In genomic region chr6:106740244-106740825, GRCm38 (mm10) we compare ENCODE assay signal across 23 mouse cellular contexts. TPM values are rescaled to one million over a fixed set of nuclear protein-coding genes. Genes with fewer than 3 reads are reported as not detected.
A peak's percentile ranks its signal among the peaks of the same experiment; 100 is the strongest.
DNase-seq lines count a peak whose midpoint lies in the region; ATAC-seq and TF ChIP-seq lines count a peak whose summit lies in the region.
"Had no signal": no experiment of that assay in that cellular context is flagged by ENCODE, and none has a peak within 500 bp of the region (broad histone marks: within the 10 kb centered on the region; RNA-seq: fewer than 3 reads in every experiment).

No protein-coding gene starts in this region.

- peaks cover 29% of the 10 kb centered on the region for H3K79me2 ChIP-seq in CH12.LX (replicated peaks; ENCODE audit: control insufficient read depth, extremely low read depth, insufficient read depth, poor library complexity, severe bottlenecking)

- H3K27me3 ChIP-seq in CH12.LX (replicated peaks): no peaks in the 10 kb centered on the region
- H3K27me3 ChIP-seq in midbrain, embryonic 16.5 days (ENCODE audit: control insufficient read depth, insufficient read depth, low read depth, low read length): no peaks in the 10 kb centered on the region

- peak; percentile 53 for DNase-seq in heart, adult 11 months
- no peak for DNase-seq in heart, postnatal 25 days (ENCODE audit: low spot score)
- DNase-seq in CH12.LX (ENCODE audit: extremely low read depth): peak; percentile 45
- DNase-seq: adrenal gland, adult 2 months; adrenal gland, adult 8-10 months; adrenal gland, postnatal 10 days; adrenal gland, postnatal 14 days; adrenal gland, postnatal 25 days; adrenal gland, postnatal 36 days; B cell, adult 2 months; cerebellum, adult 11 months; cerebellum, adult 11-12 months; cerebellum, adult 18-20 months; cerebellum, adult 2 months had no signal

- H3K9me3 ChIP-seq in CH12.LX (replicated peaks; ENCODE audit: low read length): no peaks in the 10 kb centered on the region
- H3K9me3 ChIP-seq in midbrain, embryonic 16.5 days (replicated peaks; ENCODE audit: control insufficient read depth, low read length, poor library complexity, severe bottlenecking): no peaks in the 10 kb centered on the region
- H3K9me3 ChIP-seq: G1E had no signal

- TF ChIP-seq RAD21 in CH12.LX (IDR thresholded peaks at IDR 0.05; ENCODE audit: low read depth, low read length): no peak

- TF ChIP-seq CTCF in CH12.LX (conservative IDR thresholded peaks at IDR 0.05 in 1 of 2, IDR thresholded peaks at IDR 0.05 in 1 of 2; ENCODE audit: low read depth in 2 of 2, low read length in 2 of 2): no peak

- H3K27ac ChIP-seq in CH12.LX (ENCODE audit: insufficient read depth, low read depth): no peak overlapping the region
- no peak overlapping the region for H3K27ac ChIP-seq in midbrain, embryonic 16.5 days (ENCODE audit: low read length)

- H3K4me1 ChIP-seq in CH12.LX (ENCODE audit: control insufficient read depth in 1 of 2, insufficient read depth in 2 of 2): peaks cover 21 to 76% of the 10 kb centered on the region in 2 experiments
- H3K4me1 ChIP-seq in midbrain, embryonic 16.5 days (ENCODE audit: control insufficient read depth, insufficient read depth, low read length): no peaks in the 10 kb centered on the region

- H3K36me3 ChIP-seq in CH12.LX (replicated peaks in 1 of 2; ENCODE audit: control insufficient read depth in 1 of 2, insufficient read depth in 1 of 2, low read length in 1 of 2): peaks cover 46 to 63% of the 10 kb centered on the region in 2 experiments
- no peaks in the 10 kb centered on the region for H3K36me3 ChIP-seq in midbrain, embryonic 16.5 days (ENCODE audit: control insufficient read depth, insufficient read depth, low read length)
- H3K36me3 ChIP-seq: G1E had no signal

- peak; percentile 64 for TF ChIP-seq EP300 in CH12.LX (IDR thresholded peaks at IDR 0.05; ENCODE audit: low read length)

- dilution Hi-C loops in CH12.LX (cut with MboI; ENCODE audit: extremely low pct_ligation_motif_present, extremely low pct_unique_long_range_greater_than_20kb, low sequenced_read_pairs): no loop called here

- no peak overlapping the region for H3K9ac ChIP-seq in CH12.LX (ENCODE audit: insufficient read depth, low read depth)
- H3K9ac ChIP-seq in midbrain, embryonic 16.5 days (ENCODE audit: low read depth, low read length): no peak overlapping the region

- no peak for ATAC-seq in midbrain, embryonic 16.5 days
- ATAC-seq: activated CD4-positive, CD25-positive, alpha-beta regulatory T cell, adult 4 months; CD4-positive, CD25-positive, alpha-beta regulatory T cell, adult 4 months; Patski had no signal

- WGBS in midbrain, embryonic 16.5 days: 98% methylated on average over 1 of the region's 1 CpGs

- no peak for TF ChIP-seq POLR2A in CH12.LX (IDR thresholded peaks at IDR 0.05; ENCODE audit: low read depth, low read length)

- no peak overlapping the region for H3K4me3 ChIP-seq in CH12.LX (replicated peaks in 1 of 3; ENCODE audit: low read depth in 2 of 3, low read length in 2 of 3, poor library complexity in 1 of 3)
- no peak overlapping the region for H3K4me3 ChIP-seq in midbrain, embryonic 16.5 days (ENCODE audit: low read depth, low read length)

- intact Hi-C loops in heart, postnatal 25 days (cut with DNase I): no loop called here

- in situ Hi-C loops in CH12.LX (cut with MboI; ENCODE audit: low pct_ligation_motif_present, low pct_unique_long_range_greater_than_20kb, low sequenced_read_pairs): loop anchor here (5.0 kb wide), 1 partner anchor 37 kb away; no protein-coding TSS in a partner anchor

- H3K4me2 ChIP-seq in CH12.LX (ENCODE audit: insufficient read depth, low read depth, poor library complexity, severe bottlenecking): no peak overlapping the region
- H3K4me2 ChIP-seq in midbrain, embryonic 16.5 days (ENCODE audit: low read length): no peak overlapping the region

TF ChIP-seq in CH12.LX, 34 proteins besides CTCF, POLR2A, EP300 and RAD21:
- TF ChIP-seq SIN3A (IDR thresholded peaks at IDR 0.05; ENCODE audit: low read length) (peak; percentile 48; the same call in 1 of the 2 replicates), JUND (conservative IDR thresholded peaks at IDR 0.05; ENCODE audit: low read depth, low read length) (0 out of 2 replicates have a peak, but pooled peaks have one; percentile 11), TBP (conservative IDR thresholded peaks at IDR 0.05; ENCODE audit: low read depth, low read length) (no peak), PAX5 (IDR thresholded peaks at IDR 0.05; ENCODE audit: low read length) (no peak), MXI1 (IDR thresholded peaks at IDR 0.05; ENCODE audit: low read depth, low read length) (0 out of 2 replicates have a peak, but pooled peaks have one; percentile 35), ETS1 (conservative IDR thresholded peaks at IDR 0.05; ENCODE audit: low read depth, low read length) (peak; percentile 74), CHD2 (IDR thresholded peaks at IDR 0.05; ENCODE audit: low read length) (no peak), HCFC1 (IDR thresholded peaks at IDR 0.05; ENCODE audit: low read depth, low read length) (no peak), ZKSCAN1 (IDR thresholded peaks at IDR 0.05; ENCODE audit: borderline replicate concordance, low read depth, low read length) (no peak), E2F4 (IDR thresholded peaks at IDR 0.05; ENCODE audit: insufficient replicate concordance, low read depth, low read length) (no peak), MAFK (IDR thresholded peaks at IDR 0.05; ENCODE audit: insufficient replicate concordance, low read length) (no peak), SMC3 (IDR thresholded peaks at IDR 0.05; ENCODE audit: low read depth, low read length) (no peak), MEF2A (IDR thresholded peaks at IDR 0.05; ENCODE audit: borderline replicate concordance, low read depth, low read length) (peak; percentile 54; the same call in 1 of the 2 replicates), TCF12 (IDR thresholded peaks at IDR 0.05; ENCODE audit: low read depth, low read length) (peak; percentile 52; the same call in 1 of the 2 replicates), UBTF (IDR thresholded peaks at IDR 0.05; ENCODE audit: low read depth, low read length) (no peak), JUN (IDR thresholded peaks at IDR 0.05; ENCODE audit: insufficient read depth, low read depth, low read length) (0 out of 2 replicates have a peak, but pooled peaks have one; percentile 24), RCOR1 (conservative IDR thresholded peaks at IDR 0.05; ENCODE audit: low read depth, low read length) (no peak), ZMIZ1 (IDR thresholded peaks at IDR 0.05; ENCODE audit: low read depth, low read length) (no peak), ELF1 (IDR thresholded peaks at IDR 0.05; ENCODE audit: low read depth, low read length) (peak; percentile 38; the same call in 1 of the 2 replicates), USF2 (conservative IDR thresholded peaks at IDR 0.05; ENCODE audit: low read depth, low read length) (no peak), MAX (IDR thresholded peaks at IDR 0.05; ENCODE audit: low read length) (peak; percentile 73), POLR2AphosphoS2 (IDR thresholded peaks at IDR 0.05; ENCODE audit: low read depth, low read length) (no peak), BHLHE40 (IDR thresholded peaks at IDR 0.05; ENCODE audit: low read depth, low read length) (peak; percentile 40; the same call in 1 of the 2 replicates), MYC (IDR thresholded peaks at IDR 0.05; ENCODE audit: low read depth, low read length) (peak; percentile 86), IRF4 (IDR thresholded peaks at IDR 0.05; ENCODE audit: low read depth, low read length) (no peak), KAT2A (IDR thresholded peaks at IDR 0.05; ENCODE audit: insufficient replicate concordance, low read length) (no peak), MAZ (IDR thresholded peaks at IDR 0.05; ENCODE audit: low read depth, low read length) (no peak), ZNF384 (IDR thresholded peaks at IDR 0.05; ENCODE audit: low read depth, low read length) (peak; percentile 77), NRF1 (IDR thresholded peaks at IDR 0.05; ENCODE audit: low read depth, low read length) (no peak), CHD1 (IDR thresholded peaks at IDR 0.05; ENCODE audit: low read depth, low read length) (peak; percentile 61; the same call in 1 of the 2 replicates), GABPA (IDR thresholded peaks at IDR 0.05; ENCODE audit: insufficient replicate concordance, low read depth, low read length) (no peak), ZC3H11A (IDR thresholded peaks at IDR 0.05; ENCODE audit: low read depth, low read length) (no peak), NELFE (IDR thresholded peaks at IDR 0.05; ENCODE audit: low read depth, low read length) (no peak), USF1 (IDR thresholded peaks at IDR 0.05; ENCODE audit: low read depth, low read length) (no peak)

RNA-seq across cellular contexts. Expression of gene Il5ra, which starts 8.5 kb away (rescaled TPM):
- not detected for total RNA-seq in heart, postnatal 25 days (2021)
- 56.8 and 65.0 TPM in 2 replicates for total RNA-seq in CH12.LX (2012; rRNA removed)
- 119 and 138 TPM in 2 replicates for total RNA-seq in CH12.LX (2014; rRNA removed)
- polyA plus RNA-seq in CH12.LX (2012; ENCODE audit: insufficient read length, low read depth): 69.0 and 70.2 TPM in 2 replicates
- 0.17 TPM in 1 of 2 replicates, not detected in the other for polyA plus RNA-seq in midbrain, embryonic 16.5 days (2015; fragmentation: Nextera tagmentation; extraction: Ambion mirVana)
- total RNA-seq: adrenal gland, adult 18-20 months; adrenal gland, adult 2 months; adrenal gland, postnatal 25 days; adrenal gland, postnatal 36 days; adrenal gland, postnatal 4 days; MEL had no signal
- polyA plus RNA-seq: adrenal gland, adult 2 months; C2C12; cerebellum, adult 2 months had no signal

RNA-seq across cellular contexts. Expression of gene Trnt1, which starts 28.6 kb away (rescaled TPM):
- 10 to 100 TPM; 29.5 to 32.6 TPM for total RNA-seq in heart, postnatal 25 days (2021)
- total RNA-seq in CH12.LX (2012; rRNA removed): 106 and 155 TPM in 2 replicates
- total RNA-seq in CH12.LX (2014; rRNA removed): 239 and 286 TPM in 2 replicates
- polyA plus RNA-seq in CH12.LX (2012; ENCODE audit: insufficient read length, low read depth): 159 and 195 TPM in 2 replicates
- polyA plus RNA-seq in midbrain, embryonic 16.5 days (2015; fragmentation: Nextera tagmentation; extraction: Ambion mirVana): 61.2 and 68.3 TPM in 2 replicates

RNA-seq across cellular contexts. Expression of gene Crbn, which starts 59.5 kb away (rescaled TPM):
- total RNA-seq in heart, postnatal 25 days (2021): 10 to 100 TPM; 37.9 to 45.5 TPM
- total RNA-seq in CH12.LX (2012; rRNA removed) (28.8 and 29.2 TPM in 2 replicates), CH12.LX (2014; rRNA removed) (60.1 and 73.3 TPM in 2 replicates)
- 28.0 and 30.8 TPM in 2 replicates for polyA plus RNA-seq in CH12.LX (2012; ENCODE audit: insufficient read length, low read depth)
- polyA plus RNA-seq in midbrain, embryonic 16.5 days (2015; fragmentation: Nextera tagmentation; extraction: Ambion mirVana): 62.0 and 63.6 TPM in 2 replicates

Comparison
In these comparisons a context has a peak if more than half of its experiments do, and no peak if none do; other contexts are left out.
1. RNA of gene Il5ra, which starts 8.5 kb away (total RNA-seq): 56.8 to 138 TPM in CH12.LX; not detected in heart, postnatal 25 days; every median in the first group is over 10 times any median in the second.